Mouse (Mus musculus): ENCODE results near the gene Ercc5.

Gene Ercc5

GRCm38 (mm10) chr1:44173903-44174302, 26.4 kb downstream of the Ercc5 start:
- peak; percentile 5 for DNase-seq (ENCODE audit: low read depth, low spot score)

GRCm38 (mm10) chr1:44178086-44178485, 30.5 kb downstream of the Ercc5 start:
- DNase-seq (ENCODE audit: low read depth, low spot score) = no peak

DNA sequence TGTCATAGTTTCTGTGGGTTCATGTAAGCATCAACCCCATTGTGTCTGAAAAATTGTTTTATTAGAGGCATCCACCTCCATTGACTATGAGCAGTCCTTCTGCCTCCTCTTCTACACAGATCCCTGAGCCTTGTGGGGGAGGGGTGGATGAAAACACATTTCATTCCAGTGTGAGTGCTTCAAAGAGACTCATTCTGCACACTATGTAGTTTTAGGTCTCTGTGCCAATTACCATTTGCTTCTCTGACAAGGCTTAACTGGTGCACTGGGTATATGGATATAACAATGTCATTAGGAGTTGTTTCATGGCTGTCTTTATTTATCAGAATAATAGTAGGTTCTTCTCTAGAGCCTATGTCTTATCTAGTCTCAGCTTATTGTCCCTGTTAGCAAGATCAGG, 38.9 kb downstream of the Ercc5 start:
- DNase-seq (ENCODE audit: low read depth, low spot score) = peak; percentile 82

GRCm38 (mm10) chr1:44198273-44199171, 51.0 kb downstream of the Ercc5 start:
- DNase-seq (ENCODE audit: low read depth, low spot score) = no peak

- DNase-seq (ENCODE audit: low read depth, low spot score) = no peak
Observed at GRCm38 (mm10) chr1:44202876-44203275, 55.3 kb downstream of the Ercc5 start.

- DNase-seq (ENCODE audit: low read depth, low spot score) = no peak
Observed at GRCm38 (mm10) chr1:44214443-44214842, 66.9 kb downstream of the Ercc5 start.

DNA sequence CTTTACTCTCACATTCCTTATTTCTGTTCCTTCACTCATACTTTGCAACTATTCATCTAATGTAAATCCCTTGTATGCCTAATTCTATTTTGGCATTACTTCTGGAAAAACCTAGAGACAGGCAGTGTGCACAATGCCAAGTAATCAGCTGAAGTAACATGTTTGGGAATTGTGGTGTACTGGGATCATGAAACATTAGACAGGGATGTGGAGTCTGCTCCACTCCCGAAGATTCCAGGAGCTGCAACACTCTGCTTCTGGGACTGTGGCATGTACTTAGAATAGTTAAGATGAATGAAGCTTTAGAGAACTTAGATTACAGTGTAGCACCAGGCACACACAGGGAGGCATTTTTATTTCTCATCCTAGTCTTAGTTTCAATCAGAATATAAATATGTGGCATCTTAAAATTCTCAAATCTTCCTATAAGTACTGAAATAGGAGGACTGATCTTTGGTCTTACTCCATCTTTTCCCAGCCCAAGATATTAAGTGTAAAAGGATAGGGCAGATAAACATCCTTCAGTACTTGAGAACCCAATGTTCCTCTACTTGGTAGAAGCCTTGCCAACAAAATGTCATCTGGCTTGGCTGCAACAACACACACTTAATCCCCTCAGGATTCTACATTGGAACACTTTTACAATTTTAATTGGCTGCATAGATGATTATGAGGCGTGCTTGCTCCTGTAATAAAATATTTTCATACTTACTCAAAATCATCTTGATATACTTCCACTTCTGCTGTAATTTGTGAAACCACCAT, 69.0 kb downstream of the Ercc5 start:
- no peak for DNase-seq (ENCODE audit: low read depth, low spot score)

GRCm38 (mm10) chr1:44217118-44217517, 69.6 kb downstream of the Ercc5 start:
- DNase-seq (ENCODE audit: low read depth, low spot score) = no peak

DNA sequence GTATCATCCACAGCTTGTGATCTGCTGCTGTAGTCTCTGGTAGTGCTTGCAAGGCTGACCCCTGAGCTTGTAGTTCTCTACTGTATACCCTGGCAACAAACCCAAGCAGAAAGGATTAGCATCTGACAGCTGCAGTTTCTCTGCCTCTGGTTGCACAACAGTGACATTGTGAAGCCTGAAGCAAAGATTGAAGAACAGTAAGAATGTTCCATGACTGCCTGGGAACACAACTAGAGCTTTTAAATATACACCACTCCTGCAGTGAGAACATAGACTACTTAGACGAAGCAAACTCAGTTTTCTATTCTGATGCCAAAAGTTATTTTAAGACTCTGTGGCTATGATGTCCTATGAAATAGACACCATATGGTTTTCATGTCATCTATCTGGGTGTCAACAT, 71.3 kb downstream of the Ercc5 start, which contains the start of gene Mettl21e:
Mettl21e (minus strand) TSS at position 86 of the 400 bp plus-strand sequence.
- no peak for DNase-seq (ENCODE audit: low read depth, low spot score)

DNA sequence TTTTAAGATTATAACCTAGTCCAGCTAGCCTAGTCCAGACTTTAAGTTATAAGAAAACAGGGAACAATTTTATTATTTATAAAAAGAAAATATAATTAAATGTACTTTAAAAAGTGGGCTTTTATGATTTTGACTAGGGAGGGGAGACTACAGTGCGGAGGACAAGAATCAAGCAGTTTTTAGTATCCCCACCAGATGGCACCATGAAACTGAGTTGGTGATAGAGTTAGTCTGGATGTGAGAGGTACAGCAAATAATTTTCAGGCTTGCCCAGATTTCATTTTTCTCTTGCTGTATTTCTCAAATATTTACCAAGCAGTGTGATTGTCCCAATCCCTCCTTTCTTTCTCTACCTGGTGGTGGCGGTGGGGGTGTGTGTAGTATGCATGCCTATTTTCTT, 81.5 kb downstream of the Ercc5 start:
- DNase-seq (ENCODE audit: low read depth, low spot score) = peak; percentile 85
